Mouse (Mus musculus) neural tube, embryonic 12.5 days (tissue): Measurements from ENCODE around the gene Gpx3. TPM values are rescaled to one million over a fixed set of nuclear protein-coding genes. Genes with fewer than 3 reads are reported as not detected.
"Not testable (repeated sequence)": the region's sequence is repeated elsewhere in the genome, so short reads cannot be mapped to it uniquely, and the experiment has no call there.

Source experiments
- ATAC-seq: fragments of 200-750 bp; cut with Nextera tagmentation; 2 replicates; pipeline ENCODE4 v1.8.0; 2017; ENCODE audit warnings: low read depth, mild to moderate bottlenecking, moderate TSS enrichment, moderate library complexity; ENCODE audit not compliant: low FRiP score
- H3K27ac ChIP-seq: fragments of 300-500 bp; sonication (generic); 2 replicates; pipeline ENCODE4 v1.5.1; 2016
- H3K27me3 ChIP-seq: fragments of 300-500 bp; sonication (generic); replicated peaks from 2 replicates; pipeline ENCODE4 v1.6.1; 2016; ENCODE audit warnings: mild to moderate bottlenecking
- H3K36me3 ChIP-seq: fragments of 300-500 bp; sonication (generic); 2 replicates; pipeline ENCODE4 v1.6.1; 2016; ENCODE audit warnings: mild to moderate bottlenecking
- H3K4me1 ChIP-seq: fragments of 300-500 bp; sonication (generic); 2 replicates; pipeline ENCODE4 v1.6.1; 2016
- H3K4me2 ChIP-seq: fragments of 300-500 bp; sonication (generic); replicated peaks from 2 replicates; pipeline ENCODE4 v1.6.1; 2016; ENCODE audit warnings: mild to moderate bottlenecking
- H3K4me3 ChIP-seq: fragments of 300-500 bp; sonication (generic); 2 replicates; pipeline ENCODE4 v1.5.1; 2016
- H3K9ac ChIP-seq: fragments of 300-500 bp; sonication (generic); 2 replicates; pipeline ENCODE4 v1.6.1; 2016; ENCODE audit warnings: mild to moderate bottlenecking
- H3K9me3 ChIP-seq: fragments of 300-500 bp; sonication (generic); 2 replicates; pipeline ENCODE4 v1.6.1; 2016; ENCODE audit warnings: mild to moderate bottlenecking
- WGBS: fragments of 180-500 bp; shearing (Covaris S2); methylation state at CpG from one replicate; pipeline ENCODE4 v1.1.7; 2016; 5-methylcytosine and 5-hydroxymethylcytosine counted together
- polyA plus RNA-seq: library from polyadenylated mRNA; unstranded; fragments of >200 nt; fragmentation: Nextera tagmentation; extraction: Ambion mirVana; gene quantifications from 2 replicates; pipeline ENCODE4 v1.2.1, GENCODE M21; 2016

Gene Gpx3
- 76.7 and 80.3 TPM in 2 replicates for polyA plus RNA-seq

DNA sequence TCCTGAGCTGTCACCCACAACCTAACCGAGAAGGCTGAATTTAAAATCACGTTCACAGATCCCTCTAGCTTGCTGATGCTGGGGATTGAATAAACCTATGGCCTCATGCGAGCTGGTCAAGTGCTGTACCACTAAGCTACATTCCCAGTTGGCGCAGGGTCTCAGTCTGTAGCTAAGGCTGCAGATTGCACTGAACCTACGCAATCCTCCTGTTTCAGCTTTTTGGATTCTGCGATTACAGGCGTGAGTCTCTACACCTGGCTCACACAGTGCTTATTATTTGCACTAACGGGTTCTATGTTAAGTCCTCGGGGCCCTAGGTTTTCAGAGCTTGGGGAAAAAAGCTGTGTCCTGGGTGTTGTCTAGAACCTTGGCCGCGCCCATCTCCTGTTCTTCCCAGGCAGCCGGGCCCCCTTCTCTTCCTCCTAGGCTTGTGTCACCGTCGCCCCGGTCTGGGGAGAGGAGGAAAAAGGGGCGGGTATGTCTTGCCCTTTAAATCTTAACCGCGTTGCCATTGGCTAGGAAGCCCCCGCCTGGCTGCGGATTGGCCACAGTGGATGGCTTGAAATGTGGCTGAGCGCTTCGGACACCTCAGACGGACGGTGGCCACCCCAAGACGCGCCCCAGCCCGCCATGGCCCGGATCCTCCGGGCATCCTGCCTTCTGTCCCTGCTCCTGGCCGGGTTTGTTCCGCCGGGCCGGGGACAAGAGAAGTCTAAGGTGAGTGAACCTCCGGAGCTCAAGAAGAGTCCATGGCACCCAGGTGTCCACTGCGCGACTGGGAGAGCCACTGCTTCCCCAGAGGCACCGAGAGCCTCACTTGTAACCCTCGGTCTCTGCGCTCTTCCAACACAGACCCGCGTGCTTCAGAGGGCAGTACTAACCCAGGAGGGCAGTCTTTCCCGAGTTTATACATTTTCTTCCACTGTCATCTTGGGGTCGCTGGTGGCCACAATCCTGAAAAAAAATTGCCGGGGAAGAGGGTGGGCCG is at the start of gene Gpx3:
Gene Gpx3 (plus strand): TSS at position 121 of the 991 bp plus-strand sequence.
- Histone ChIP-seq H3K9ac (peak within 1 kb of the TSS; percentile 56), H3K36me3 (no peaks in the 10 kb centered on the region), H3K4me1 (peaks cover 18% of the 10 kb centered on the region; the same call in 1 of the 2 replicates), H3K9me3 (no peaks in the 10 kb centered on the region), H3K4me3 (peak within 1 kb of the TSS; percentile 52), H3K4me2 (peak within 1 kb of the TSS; percentile 84), H3K27me3 (no peaks in the 10 kb centered on the region), H3K27ac (no peak within 1 kb of the TSS)
- WGBS, result 18% methylated on average over 45 of the region's 45 CpGs
- peak; percentile 89 for ATAC-seq

DNA sequence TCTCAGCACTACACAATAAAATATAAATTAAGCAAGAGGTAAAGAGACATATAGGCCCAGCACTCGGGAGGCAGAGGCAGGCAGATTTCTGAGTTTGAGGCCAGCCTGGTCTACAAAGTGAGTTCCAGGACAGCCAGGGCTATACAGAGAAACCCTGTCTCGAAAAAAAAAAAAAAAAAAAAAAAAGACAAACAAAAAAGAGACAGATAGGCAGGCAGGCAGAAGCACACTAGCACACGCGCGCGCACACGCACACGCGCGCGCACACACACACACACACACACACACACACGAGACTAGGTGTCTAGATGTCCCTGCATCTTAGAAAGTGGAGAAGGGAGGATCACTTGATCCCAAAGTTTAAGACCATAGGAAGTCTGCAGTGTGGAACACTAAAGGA is 43.4 kb upstream of the Gpx3 start:
- not testable (repeated sequence) for ATAC-seq, H3K27ac ChIP-seq
- WGBS, result 93% methylated on average over 12 of the region's 12 CpGs

DNA sequence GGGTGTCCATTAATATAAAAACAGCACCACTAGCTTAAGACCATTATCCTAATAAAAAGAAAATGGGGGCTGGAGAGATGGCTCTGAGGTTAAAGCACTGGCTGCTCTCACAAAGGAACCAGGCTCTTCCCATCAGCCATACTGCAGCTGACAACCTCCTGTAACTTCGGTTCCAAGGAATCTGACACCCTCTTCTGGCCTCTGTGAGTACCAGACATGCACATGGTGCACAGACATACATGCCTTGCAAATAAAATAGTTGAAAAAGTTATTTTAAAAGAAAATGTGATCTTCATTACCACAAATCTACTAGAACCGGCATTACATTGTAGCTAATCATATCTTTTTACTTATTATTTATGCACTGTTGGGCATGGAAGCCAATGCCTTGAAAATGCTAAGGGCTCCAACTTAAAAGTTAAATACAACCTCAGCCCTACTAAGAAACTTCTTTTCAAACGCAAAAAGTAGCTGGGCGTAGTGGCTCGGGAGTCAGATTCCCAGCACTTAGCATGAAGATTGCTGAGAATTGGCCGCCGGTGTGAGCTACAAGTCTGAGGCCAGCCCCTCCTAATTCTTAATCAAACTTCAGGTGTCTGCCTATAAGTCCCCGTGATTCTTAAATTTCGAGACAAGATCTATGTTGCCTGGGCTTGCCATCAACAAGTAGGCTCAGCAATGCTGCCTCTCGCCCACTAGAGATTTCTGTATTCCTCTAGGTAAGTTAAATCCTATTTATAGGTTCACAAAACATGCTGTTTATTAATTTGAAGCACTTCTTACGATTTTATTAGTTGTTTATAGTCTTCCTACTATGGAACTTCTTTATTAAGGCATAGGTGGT is 42.7 kb upstream of the Gpx3 start:
- H3K27ac ChIP-seq, result no peak overlapping the region
- peak overlapping the region; percentile 55 for H3K4me3 ChIP-seq
- WGBS, result 28% methylated on average over 11 of the region's 11 CpGs
- no peaks in the 10 kb centered on the region for H3K36me3 ChIP-seq
- H3K27me3 ChIP-seq, result no peaks in the 10 kb centered on the region
- peak overlapping the region; percentile 70; the same call in 1 of the 2 replicates for H3K9ac ChIP-seq
- H3K4me1 ChIP-seq, result peaks cover 5% of the 10 kb centered on the region; the same call in 1 of the 2 replicates
- no peaks in the 10 kb centered on the region for H3K9me3 ChIP-seq
- peak overlapping the region; percentile 88 for H3K4me2 ChIP-seq
- ATAC-seq, result no peak; the same call in 1 of the 2 replicates

More for the DNA sequence above, 43.4 kb upstream of the Gpx3 start:
- H3K27me3 ChIP-seq, H3K4me3 ChIP-seq, H3K4me2 ChIP-seq, H3K36me3 ChIP-seq, H3K4me1 ChIP-seq, H3K9me3 ChIP-seq, H3K9ac ChIP-seq: not testable (repeated sequence)

DNA sequence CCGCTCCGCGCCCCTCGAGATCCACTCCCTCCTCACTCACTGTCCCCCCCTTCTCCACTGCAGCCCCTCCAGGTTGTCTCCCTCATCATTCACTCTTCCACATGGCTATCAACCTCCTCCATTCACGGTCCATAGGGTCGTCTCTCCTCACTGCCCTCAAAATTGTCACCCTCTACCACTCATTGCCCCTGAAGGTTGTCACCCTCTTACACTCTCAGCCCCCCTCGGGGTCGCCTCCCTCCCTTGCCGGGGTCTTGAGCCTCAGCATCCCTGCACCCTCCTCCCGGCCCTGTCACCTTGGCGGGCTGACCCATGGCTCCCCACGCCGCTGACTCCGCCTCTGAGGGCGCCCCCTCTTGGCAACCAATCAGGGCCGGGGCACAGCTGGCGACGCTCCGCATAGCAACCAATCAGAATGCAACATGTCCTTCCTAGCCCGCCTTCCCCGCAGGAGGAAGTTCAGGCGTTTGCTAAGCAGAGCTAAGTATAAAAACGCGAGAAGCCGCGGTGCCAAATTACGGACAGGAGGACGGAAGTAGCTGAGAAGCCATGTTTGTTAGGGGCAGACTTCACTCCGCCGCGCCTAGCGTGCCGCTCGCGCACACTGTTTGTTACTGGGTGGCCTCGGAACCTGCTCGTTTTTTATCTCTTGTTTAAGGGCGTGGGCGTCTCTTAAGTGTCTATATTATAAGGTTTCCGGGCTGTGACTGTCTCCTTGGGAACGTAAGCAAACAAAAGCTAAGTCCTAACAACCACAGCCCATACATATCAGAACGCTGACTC is 41.8 kb upstream of the Gpx3 start, which contains the start of gene Lyrm7:
Gene Lyrm7 (minus strand): TSS at position 661 of the 783 bp plus-strand sequence.
- H3K9ac ChIP-seq, result peak within 1 kb of the TSS; percentile 70
- under 1% methylated on average over 42 of the region's 42 CpGs for WGBS
- peak within 1 kb of the TSS; percentile 55 for H3K4me3 ChIP-seq
- peaks cover 5% of the 10 kb centered on the region; the same call in 1 of the 2 replicates for H3K4me1 ChIP-seq
- peak within 1 kb of the TSS; percentile 88 for H3K4me2 ChIP-seq
- ATAC-seq, result peak; percentile 94
- no peaks in the 10 kb centered on the region for H3K36me3 ChIP-seq
- H3K27ac ChIP-seq, result peak within 1 kb of the TSS; percentile 61; the same call in 1 of the 2 replicates
- H3K9me3 ChIP-seq, result no peaks in the 10 kb centered on the region
- no peaks in the 10 kb centered on the region for H3K27me3 ChIP-seq

DNA sequence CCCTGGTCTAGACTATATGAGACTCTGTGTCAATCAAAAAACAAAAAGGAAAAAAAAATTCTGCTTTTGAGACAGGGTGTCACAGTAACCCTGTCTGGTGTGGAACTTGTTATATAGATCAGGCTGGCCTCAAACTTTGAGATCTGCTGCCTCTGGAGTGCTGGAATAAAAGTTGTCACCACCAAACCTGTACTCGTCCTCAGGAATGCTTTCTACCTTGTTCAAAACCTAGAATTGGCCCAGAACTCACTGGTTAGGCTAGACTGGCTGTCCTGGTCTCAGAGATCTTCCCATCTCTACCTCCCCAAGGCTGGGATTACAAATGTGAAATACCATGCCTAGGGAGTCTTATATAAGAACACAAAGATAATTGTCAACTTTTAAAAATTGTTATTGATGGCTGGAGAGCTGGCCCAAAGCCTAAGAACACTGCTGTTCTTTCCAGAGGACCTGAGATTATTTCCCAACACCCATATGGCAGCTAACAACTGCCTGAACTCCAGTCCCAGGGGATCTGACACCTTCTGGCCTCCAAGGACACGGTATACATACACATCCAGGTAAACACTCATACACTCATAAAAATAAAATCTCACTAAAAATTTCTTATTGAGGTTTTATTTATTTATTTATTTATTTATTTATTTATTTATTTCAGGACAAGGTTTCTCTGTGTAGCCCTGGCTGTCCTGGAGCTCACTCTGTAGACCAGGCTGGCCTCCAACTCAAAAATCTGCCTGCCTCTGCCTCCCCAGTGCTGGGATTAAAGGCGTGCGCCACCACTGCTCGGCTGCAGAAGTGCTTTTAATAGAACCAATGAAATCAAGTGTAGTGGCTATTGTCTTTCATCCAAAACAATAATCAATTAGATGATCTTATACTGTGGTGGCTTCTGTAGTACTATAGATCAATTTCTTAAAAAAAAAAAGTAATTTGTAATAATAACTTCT is 40.5 kb upstream of the Gpx3 start:
- WGBS, result 92% methylated on average over 5 of the region's 5 CpGs
- Histone ChIP-seq H3K27ac (no peak overlapping the region), H3K36me3 (no peaks in the 10 kb centered on the region), H3K9ac (no peak overlapping the region), H3K4me1 (peaks cover 5% of the 10 kb centered on the region; the same call in 1 of the 2 replicates), H3K4me3 (no peak overlapping the region), H3K9me3 (no peaks in the 10 kb centered on the region), H3K27me3 (no peaks in the 10 kb centered on the region), H3K4me2 (peak overlapping the region; percentile 88; the same call in 1 of the 2 replicates)
- no peak for ATAC-seq

DNA sequence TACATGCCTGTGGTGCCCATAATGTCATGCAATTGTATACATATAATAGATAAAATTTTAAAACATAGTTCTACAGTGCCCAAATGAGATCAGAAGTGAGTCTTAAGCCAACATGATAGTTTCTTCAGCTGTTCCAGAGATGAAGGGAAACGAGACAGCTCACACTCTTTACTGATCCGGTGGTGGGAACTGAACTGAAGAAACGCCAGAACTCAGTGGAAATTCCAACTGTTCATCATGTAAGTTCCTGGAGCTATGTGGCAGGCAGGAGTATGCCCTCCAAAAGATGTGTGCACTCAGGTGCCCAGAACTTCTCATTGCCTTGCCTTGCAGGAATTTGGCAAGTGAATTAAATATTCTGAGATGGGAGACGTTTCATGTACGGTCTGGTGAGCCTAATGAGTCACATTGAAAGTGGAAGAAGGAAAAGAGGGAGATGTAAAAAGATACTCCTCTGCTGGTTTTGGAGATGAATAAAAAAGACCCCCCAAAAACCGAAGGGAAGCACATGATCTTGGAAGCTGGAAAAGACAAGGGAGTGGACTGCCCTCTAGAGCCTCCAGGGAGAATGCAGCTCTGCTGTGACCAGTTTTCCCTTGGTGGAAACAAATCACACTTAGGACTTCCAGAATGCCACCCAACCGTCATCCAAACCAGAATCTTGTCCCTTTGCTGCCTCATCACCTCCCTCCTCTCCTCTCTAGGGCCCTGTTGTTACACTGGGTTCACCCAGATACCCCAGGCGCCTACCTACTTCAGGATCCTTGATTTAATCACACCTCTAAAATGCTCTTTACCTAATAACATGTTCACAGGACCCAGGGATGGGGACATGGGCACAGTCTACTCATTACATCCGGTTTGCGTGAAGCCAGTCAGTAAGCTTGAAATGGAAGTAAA is 39.4 kb upstream of the Gpx3 start:
- no peak for ATAC-seq
- H3K9me3 ChIP-seq, result no peaks in the 10 kb centered on the region
- H3K4me2 ChIP-seq, result no peak overlapping the region
- no peak overlapping the region for H3K4me3 ChIP-seq
- no peak overlapping the region for H3K9ac ChIP-seq
- H3K27me3 ChIP-seq, result no peaks in the 10 kb centered on the region
- H3K27ac ChIP-seq, result no peak overlapping the region
- WGBS, result 52% methylated on average over 10 of the region's 10 CpGs
- H3K36me3 ChIP-seq, result no peaks in the 10 kb centered on the region
- H3K4me1 ChIP-seq, result peaks cover 11% of the 10 kb centered on the region

DNA sequence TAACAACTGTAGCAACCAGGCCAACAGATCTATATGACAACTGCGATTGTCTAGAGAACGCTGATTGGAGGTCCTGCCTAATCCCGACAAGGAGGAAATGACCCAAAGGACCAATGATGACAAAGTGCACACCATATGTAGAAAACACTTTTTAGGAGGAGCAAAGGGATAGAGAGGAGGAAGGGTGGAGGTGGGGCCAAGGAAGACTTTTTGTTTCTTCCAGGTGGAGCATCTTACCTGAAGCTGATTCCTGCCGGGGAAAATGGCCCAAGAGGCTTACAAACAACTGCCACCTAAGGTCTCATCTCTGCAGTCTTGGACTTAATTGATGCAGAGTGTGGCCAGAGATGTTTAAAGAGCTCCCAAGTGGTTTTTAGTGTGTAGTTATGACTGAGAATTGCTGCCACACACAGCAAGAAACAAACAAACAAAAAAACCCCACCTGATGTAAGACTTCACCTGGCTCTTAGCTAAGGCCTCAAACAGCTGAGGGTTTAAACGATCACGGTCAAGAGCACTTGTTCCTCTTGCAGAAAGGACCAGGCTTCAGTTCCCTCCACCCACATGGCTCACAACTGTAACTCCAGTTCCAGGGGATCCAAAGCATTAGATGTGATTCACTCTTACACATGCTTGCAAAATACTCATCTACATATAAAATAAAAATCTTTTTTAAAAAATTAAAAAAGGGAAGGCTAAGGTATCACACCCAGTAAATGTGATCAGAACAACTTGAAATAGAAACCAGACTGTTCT is 36.7 kb upstream of the Gpx3 start:
- WGBS, result 76% methylated on average over 6 of the region's 6 CpGs
- Histone ChIP-seq H3K27me3 (no peaks in the 10 kb centered on the region), H3K9me3 (no peaks in the 10 kb centered on the region), H3K4me3 (peak overlapping the region; percentile 76), H3K9ac (no peak overlapping the region), H3K27ac (0 out of 2 replicates have a peak overlapping the region, but pooled peaks have one; percentile 89), H3K36me3 (peaks cover 8% of the 10 kb centered on the region), H3K4me1 (peaks cover 21% of the 10 kb centered on the region), H3K4me2 (peak overlapping the region; percentile 62)
- no peak for ATAC-seq

DNA sequence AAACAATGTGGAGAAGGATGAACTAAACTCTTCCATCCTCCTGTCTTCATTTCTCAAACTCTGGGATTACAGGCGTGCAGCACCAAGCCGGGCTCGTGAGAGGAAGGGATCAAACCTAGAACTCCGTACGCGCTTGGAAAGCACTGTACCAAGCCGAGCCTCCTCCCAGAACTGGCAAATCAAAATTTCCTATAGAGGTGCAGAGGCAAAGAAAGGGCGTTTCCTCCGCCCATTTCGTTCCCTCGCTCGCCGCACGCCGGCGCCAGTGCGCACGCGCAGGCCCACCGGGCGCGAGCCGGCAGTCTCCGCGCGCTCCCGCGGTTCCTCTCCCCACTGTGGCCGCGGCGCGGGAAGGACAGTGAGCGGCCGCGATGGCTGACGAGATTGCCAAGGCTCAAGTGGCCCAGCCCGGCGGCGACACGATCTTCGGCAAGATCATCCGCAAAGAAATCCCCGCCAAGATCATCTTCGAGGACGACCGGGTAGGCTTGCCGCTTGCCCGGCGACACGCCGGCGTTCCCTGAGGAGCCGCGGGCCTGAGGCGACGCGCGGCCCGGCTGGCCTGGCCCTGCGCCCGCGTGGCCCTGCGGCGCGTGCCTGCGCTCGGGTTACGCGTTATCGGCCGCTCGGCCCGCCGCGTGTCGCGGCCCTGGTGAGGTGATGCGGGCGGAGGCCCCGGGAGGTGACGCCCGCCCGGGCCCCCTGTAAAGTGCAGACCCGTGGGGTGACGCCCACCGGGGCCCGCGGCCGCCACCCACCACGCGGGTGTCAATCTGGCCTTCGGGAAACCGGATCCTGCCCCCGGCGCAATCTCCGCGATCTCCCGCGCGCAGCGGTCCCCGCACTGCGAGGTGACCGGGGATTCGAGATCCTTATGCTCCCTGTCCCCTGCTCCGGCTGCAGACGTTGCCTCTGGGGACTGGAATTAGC is 35.9 kb upstream of the Gpx3 start, which contains the start of gene Hint1:
Gene Hint1 (plus strand): TSS at position 265 of the 930 bp plus-strand sequence.
- Histone ChIP-seq H3K36me3 (peaks cover 15% of the 10 kb centered on the region), H3K27ac (peak within 1 kb of the TSS; percentile 89), H3K9me3 (no peaks in the 10 kb centered on the region), H3K9ac (peak within 1 kb of the TSS; percentile 91), H3K27me3 (no peaks in the 10 kb centered on the region), H3K4me3 (peak within 1 kb of the TSS; percentile 76), H3K4me2 (peak within 1 kb of the TSS; percentile 62), H3K4me1 (peaks cover 21% of the 10 kb centered on the region)
- WGBS, result under 1% methylated on average over 107 of the region's 107 CpGs
- peak; percentile 78 for ATAC-seq

DNA sequence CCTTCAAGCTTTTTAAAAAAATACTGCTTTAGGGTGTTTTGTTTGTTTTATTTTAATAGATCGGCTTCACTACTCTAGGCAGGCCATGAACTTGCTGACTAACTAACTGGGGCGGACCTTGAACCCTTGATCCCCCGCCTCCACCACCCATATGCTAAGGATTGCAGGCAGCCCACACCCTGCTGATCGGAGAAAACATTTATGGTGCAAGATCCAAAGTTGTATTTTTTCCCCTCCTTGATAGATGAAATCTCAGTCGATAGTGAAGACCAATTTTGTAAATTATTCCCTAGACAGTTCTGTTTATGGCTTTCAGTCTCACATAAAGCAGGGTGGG is 35.2 kb upstream of the Gpx3 start:
- WGBS, result 2% methylated on average over 5 of the region's 5 CpGs
- H3K9ac ChIP-seq, result peak overlapping the region; percentile 91
- no peaks in the 10 kb centered on the region for H3K27me3 ChIP-seq
- H3K4me3 ChIP-seq, result peak overlapping the region; percentile 76
- ATAC-seq, result peak; percentile 26; the same call in 1 of the 2 replicates
- no peak overlapping the region for H3K27ac ChIP-seq
- H3K4me2 ChIP-seq, result peak overlapping the region; percentile 62
- peaks cover 21% of the 10 kb centered on the region for H3K4me1 ChIP-seq
- H3K36me3 ChIP-seq, result peaks cover 22% of the 10 kb centered on the region
- no peaks in the 10 kb centered on the region for H3K9me3 ChIP-seq
